Mouse (Mus musculus): Measurements from ENCODE around the gene Tmem132c. TPM values are rescaled to one million over a fixed set of nuclear protein-coding genes. Genes with fewer than 3 reads are reported as not detected.

The Tmem132c gene
- polyA plus RNA-seq, 1 experiment from 2014 or later = 0.68 TPM

DNA sequence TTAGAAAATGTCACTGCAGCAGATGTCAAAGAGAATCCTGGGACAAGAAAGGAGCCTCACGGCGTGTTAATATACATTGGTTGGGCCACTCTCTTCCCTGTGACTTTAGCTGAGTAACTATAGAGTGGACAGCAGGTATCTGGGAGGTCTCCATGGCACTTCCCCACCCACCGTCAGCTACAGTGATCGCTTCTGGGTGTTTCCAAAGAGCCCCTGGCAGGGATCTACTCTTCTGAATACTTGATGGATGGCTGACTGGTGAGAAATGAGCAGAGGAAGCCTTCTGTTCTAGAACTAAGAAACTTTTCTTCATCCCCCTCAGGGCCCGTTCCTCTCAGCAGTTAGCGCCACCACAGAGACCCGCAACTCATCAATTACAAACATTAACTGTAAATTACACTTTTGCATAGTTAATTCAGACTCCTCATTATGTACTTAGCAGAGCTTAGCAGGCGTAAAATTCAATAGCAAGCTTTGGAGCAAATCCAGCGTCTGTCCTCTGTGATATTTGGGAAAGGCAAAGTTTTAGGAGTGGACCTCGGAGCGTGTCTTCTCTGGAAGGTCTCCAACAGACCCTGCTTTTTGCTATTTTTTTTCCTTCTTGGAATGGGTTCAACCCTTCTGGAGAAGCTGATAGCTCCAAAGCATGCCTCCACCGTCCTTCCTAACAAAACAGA is 257.7 kb downstream of the Tmem132c start:
- DNase-seq (ENCODE audit: low spot score) (no peak), ATAC-seq (replicated peaks; ENCODE audit: low FRiP score, low TSS enrichment, low read depth) (no peak)
- Histone ChIP-seq H3K27me3 (replicated peaks; ENCODE audit: control insufficient read depth, insufficient read depth, low read length) (no peaks in the 10 kb centered on the region), H3K9ac (ENCODE audit: low read length) (no peak overlapping the region), H3K36me3 (ENCODE audit: control insufficient read depth, insufficient read depth, low read length) (no peaks in the 10 kb centered on the region), H3K27ac (ENCODE audit: low read depth) (no peak overlapping the region), H3K9me3 (ENCODE audit: control insufficient read depth, low read length) (no peaks in the 10 kb centered on the region), H3K4me2 (ENCODE audit: low read length) (no peak overlapping the region), H3K4me3 (ENCODE audit: low read depth, low read length) (no peak overlapping the region), H3K4me1 (replicated peaks; ENCODE audit: control insufficient read depth, insufficient read depth, low read length) (no peaks in the 10 kb centered on the region)
- 73% methylated on average over 12 of the region's 12 CpGs for WGBS

DNA sequence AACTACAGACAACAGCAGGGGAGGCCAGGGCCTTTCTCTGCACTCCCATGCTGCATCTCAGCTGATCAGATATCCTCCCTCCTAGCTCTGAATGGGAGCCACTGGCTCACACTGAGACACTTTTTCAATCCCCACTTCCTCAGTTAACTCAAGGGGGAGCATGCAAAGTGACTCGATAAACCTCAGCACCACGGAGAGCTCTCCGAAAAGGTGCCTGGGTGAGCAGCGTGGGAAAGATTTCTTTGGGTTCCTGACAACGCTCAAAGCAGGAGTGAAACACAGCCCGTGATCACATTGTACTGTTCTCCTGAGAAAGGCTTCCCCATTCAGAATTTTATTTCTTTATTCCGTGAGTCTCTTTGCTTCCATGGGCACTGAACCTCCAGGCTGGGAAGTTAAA is 261.2 kb downstream of the Tmem132c start:
- H3K27ac ChIP-seq (ENCODE audit: low read depth) = no peak overlapping the region
- no peak overlapping the region for H3K9ac ChIP-seq (ENCODE audit: low read length)
- H3K36me3 ChIP-seq (ENCODE audit: control insufficient read depth, insufficient read depth, low read length) = no peaks in the 10 kb centered on the region
- no peak overlapping the region for H3K4me3 ChIP-seq (ENCODE audit: low read depth, low read length)
- no peak for ATAC-seq (replicated peaks; ENCODE audit: low FRiP score, low TSS enrichment, low read depth)
- peak; percentile 57 for DNase-seq (ENCODE audit: low spot score)
- WGBS = 27% methylated on average over 7 of the region's 7 CpGs
- no peaks in the 10 kb centered on the region for H3K4me1 ChIP-seq (replicated peaks; ENCODE audit: control insufficient read depth, insufficient read depth, low read length)
- H3K27me3 ChIP-seq (replicated peaks; ENCODE audit: control insufficient read depth, insufficient read depth, low read length) = no peaks in the 10 kb centered on the region
- H3K4me2 ChIP-seq (ENCODE audit: low read length) = no peak overlapping the region
- H3K9me3 ChIP-seq (ENCODE audit: control insufficient read depth, low read length) = no peaks in the 10 kb centered on the region

DNA sequence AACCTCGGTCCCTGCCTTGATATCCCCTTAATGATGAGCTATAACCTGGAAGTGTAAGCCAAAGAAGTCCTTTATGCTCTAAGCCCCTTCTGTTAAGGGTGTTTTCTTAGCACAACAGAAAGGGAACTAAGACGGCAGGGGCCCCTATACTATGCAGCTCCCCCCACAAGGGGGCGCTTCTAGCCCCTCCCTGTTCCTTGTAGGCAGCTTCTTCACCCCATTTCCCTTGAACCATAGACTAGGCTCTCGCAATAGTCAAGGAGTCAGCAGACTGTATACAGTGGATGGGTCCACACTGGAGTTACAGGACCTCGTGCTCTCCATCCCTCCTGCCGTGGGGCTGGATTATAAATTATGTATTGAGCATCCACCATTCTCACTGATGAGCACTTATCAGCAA is 264.1 kb downstream of the Tmem132c start:
- Histone ChIP-seq H3K9ac (ENCODE audit: low read length) (no peak overlapping the region), H3K27ac (ENCODE audit: low read depth) (no peak overlapping the region), H3K9me3 (ENCODE audit: control insufficient read depth, low read length) (no peaks in the 10 kb centered on the region), H3K27me3 (replicated peaks; ENCODE audit: control insufficient read depth, insufficient read depth, low read length) (no peaks in the 10 kb centered on the region), H3K36me3 (ENCODE audit: control insufficient read depth, insufficient read depth, low read length) (no peaks in the 10 kb centered on the region), H3K4me3 (ENCODE audit: low read depth, low read length) (no peak overlapping the region), H3K4me1 (replicated peaks; ENCODE audit: control insufficient read depth, insufficient read depth, low read length) (no peaks in the 10 kb centered on the region), H3K4me2 (ENCODE audit: low read length) (no peak overlapping the region)
- DNase-seq (ENCODE audit: low spot score) = no peak
- ATAC-seq (replicated peaks; ENCODE audit: low FRiP score, low TSS enrichment, low read depth) = no peak
- 73% methylated on average over 6 of the region's 6 CpGs for WGBS

DNA sequence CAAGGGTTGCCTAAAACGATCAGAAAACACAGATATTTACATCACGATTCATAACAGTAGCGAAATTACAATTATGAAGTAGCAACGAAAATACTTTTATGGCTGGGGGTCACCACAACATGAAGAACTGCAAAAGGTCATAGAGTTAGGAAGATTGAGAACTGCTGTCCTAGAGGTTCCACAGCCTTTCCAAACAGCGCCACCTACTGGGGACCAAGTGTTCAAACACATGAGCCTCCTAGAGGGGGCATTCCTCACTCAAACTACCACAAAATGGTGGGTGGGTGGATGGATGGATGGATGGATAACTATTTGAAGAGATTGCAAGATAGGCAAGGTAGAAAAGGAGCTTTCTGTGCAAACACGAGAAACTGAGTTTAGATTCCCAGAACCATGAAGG is 270.0 kb downstream of the Tmem132c start:
- H3K27ac ChIP-seq (ENCODE audit: low read depth) = no peak overlapping the region
- H3K36me3 ChIP-seq (ENCODE audit: control insufficient read depth, insufficient read depth, low read length) = no peaks in the 10 kb centered on the region
- no peaks in the 10 kb centered on the region for H3K9me3 ChIP-seq (ENCODE audit: control insufficient read depth, low read length)
- H3K4me3 ChIP-seq (ENCODE audit: low read depth, low read length) = no peak overlapping the region
- DNase-seq (ENCODE audit: low spot score) (no peak), ATAC-seq (replicated peaks; ENCODE audit: low FRiP score, low TSS enrichment, low read depth) (no peak)
- H3K27me3 ChIP-seq (replicated peaks; ENCODE audit: control insufficient read depth, insufficient read depth, low read length) = no peaks in the 10 kb centered on the region
- WGBS = 83% methylated on average over 6 of the region's 6 CpGs
- H3K9ac ChIP-seq (ENCODE audit: low read length) = no peak overlapping the region
- H3K4me2 ChIP-seq (ENCODE audit: low read length) = no peak overlapping the region
- H3K4me1 ChIP-seq (replicated peaks; ENCODE audit: control insufficient read depth, insufficient read depth, low read length) = no peaks in the 10 kb centered on the region

DNA sequence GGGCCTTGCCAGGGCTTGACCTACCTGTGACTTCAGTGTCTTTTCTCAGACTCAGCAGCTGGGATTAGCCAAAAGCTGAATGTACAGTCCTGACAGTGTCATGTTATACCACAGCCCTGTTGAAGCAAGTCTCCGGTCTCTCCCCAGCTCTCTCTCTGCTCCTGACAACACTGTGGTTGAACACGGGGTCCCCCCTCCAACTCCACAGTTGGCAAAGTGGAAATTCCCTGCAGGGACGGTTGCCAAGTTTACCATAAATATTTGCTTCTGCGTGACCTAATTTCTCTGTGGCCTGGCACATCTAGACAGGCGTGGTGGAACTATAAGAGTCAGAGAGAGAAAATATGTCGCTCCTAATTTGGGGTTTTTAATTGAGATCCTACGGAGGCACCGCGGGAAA is 274.4 kb downstream of the Tmem132c start:
- ATAC-seq (replicated peaks; ENCODE audit: low FRiP score, low TSS enrichment, low read depth) = no peak
- Histone ChIP-seq H3K4me3 (ENCODE audit: low read depth, low read length) (no peak overlapping the region), H3K36me3 (ENCODE audit: control insufficient read depth, insufficient read depth, low read length) (no peaks in the 10 kb centered on the region), H3K27ac (ENCODE audit: low read depth) (no peak overlapping the region), H3K4me2 (ENCODE audit: low read length) (no peak overlapping the region), H3K4me1 (replicated peaks; ENCODE audit: control insufficient read depth, insufficient read depth, low read length) (no peaks in the 10 kb centered on the region), H3K9ac (ENCODE audit: low read length) (no peak overlapping the region), H3K27me3 (replicated peaks; ENCODE audit: control insufficient read depth, insufficient read depth, low read length) (no peaks in the 10 kb centered on the region), H3K9me3 (ENCODE audit: control insufficient read depth, low read length) (no peaks in the 10 kb centered on the region)
- WGBS = 86% methylated on average over 9 of the region's 9 CpGs
- no peak for DNase-seq (ENCODE audit: low spot score)

DNA sequence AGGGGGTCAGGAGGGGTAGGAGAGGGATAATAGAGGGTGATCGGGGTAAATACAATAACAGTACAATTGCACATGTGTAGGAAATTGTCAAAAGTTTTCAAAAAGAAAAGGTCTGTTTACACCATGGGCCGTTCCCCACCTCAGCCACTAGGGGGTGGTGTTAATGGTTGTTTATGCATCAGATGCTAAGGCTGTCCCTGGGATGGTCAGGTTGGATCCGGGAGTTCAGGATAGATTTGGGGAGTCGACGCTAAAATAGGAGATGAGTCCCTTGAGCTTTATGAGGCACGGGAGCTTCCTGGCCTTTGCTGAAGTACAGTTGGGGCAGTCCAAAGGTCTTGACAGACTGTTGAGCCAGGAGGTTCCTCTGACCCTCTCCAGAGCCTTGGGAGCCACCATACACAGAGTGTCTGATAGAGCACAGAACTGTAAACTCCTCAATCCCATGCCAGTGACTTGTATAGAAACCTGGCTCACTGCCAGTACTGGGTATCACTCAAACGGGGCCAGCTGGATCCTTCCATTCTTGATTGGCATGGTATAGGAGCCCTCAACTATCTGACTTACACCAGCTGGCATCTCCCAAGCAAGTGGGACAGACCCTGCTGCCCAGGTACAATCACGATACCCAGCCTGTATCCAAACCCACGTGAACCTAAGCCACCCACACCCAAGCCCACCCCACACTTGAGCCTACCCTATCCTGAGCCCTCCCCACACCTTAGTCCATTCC is 281.3 kb downstream of the Tmem132c start:
- 61% methylated on average over 9 of the region's 9 CpGs for WGBS
- DNase-seq (ENCODE audit: low spot score) (no peak), ATAC-seq (replicated peaks; ENCODE audit: low FRiP score, low TSS enrichment, low read depth) (no peak)
- no peak overlapping the region for H3K4me3 ChIP-seq (ENCODE audit: low read depth, low read length)
- H3K36me3 ChIP-seq (ENCODE audit: control insufficient read depth, insufficient read depth, low read length) = no peaks in the 10 kb centered on the region
- H3K4me1 ChIP-seq (replicated peaks; ENCODE audit: control insufficient read depth, insufficient read depth, low read length) = no peaks in the 10 kb centered on the region
- H3K9me3 ChIP-seq (ENCODE audit: control insufficient read depth, low read length) = no peaks in the 10 kb centered on the region
- H3K9ac ChIP-seq (ENCODE audit: low read length) = no peak overlapping the region
- no peak overlapping the region for H3K4me2 ChIP-seq (ENCODE audit: low read length)
- H3K27me3 ChIP-seq (replicated peaks; ENCODE audit: control insufficient read depth, insufficient read depth, low read length) = no peaks in the 10 kb centered on the region
- no peak overlapping the region for H3K27ac ChIP-seq (ENCODE audit: low read depth)

DNA sequence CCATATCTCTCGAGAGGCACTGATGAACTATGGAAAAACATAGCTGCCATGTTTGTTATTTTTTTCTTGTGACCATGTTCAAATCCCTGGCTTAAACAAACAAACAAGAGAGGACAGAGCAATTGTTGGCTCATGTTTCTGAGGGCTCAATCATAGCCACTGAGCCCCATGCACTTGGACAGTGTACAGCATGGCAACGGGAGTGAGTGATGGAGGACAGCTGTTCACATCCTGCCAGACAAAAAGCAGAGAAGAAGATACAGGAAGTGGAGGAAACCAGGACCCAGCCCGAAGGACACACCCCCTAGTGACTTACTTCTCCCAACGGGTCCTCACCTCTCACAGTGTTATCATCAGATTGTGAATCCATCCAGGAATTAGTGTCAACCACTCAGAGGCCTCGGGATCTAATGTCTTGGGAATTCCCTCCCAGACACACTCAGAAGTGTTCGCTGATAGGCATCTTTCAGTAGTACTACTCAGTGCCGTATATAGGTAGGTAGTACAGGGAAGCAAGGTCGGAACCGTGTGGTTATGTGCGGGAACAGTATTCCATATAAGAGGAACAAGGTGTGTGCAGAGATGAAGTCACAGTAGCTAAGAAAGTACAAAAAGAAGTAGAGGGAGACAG is 285.9 kb downstream of the Tmem132c start:
- WGBS = 74% methylated on average over 10 of the region's 10 CpGs
- Histone ChIP-seq H3K9me3 (ENCODE audit: control insufficient read depth, low read length) (no peaks in the 10 kb centered on the region), H3K4me1 (replicated peaks; ENCODE audit: control insufficient read depth, insufficient read depth, low read length) (no peaks in the 10 kb centered on the region), H3K4me2 (ENCODE audit: low read length) (no peak overlapping the region), H3K9ac (ENCODE audit: low read length) (no peak overlapping the region), H3K27ac (ENCODE audit: low read depth) (no peak overlapping the region), H3K27me3 (replicated peaks; ENCODE audit: control insufficient read depth, insufficient read depth, low read length) (no peaks in the 10 kb centered on the region), H3K36me3 (ENCODE audit: control insufficient read depth, insufficient read depth, low read length) (no peaks in the 10 kb centered on the region), H3K4me3 (ENCODE audit: low read depth, low read length) (no peak overlapping the region)
- DNase-seq (ENCODE audit: low spot score) (no peak), ATAC-seq (replicated peaks; ENCODE audit: low FRiP score, low TSS enrichment, low read depth) (no peak)

DNA sequence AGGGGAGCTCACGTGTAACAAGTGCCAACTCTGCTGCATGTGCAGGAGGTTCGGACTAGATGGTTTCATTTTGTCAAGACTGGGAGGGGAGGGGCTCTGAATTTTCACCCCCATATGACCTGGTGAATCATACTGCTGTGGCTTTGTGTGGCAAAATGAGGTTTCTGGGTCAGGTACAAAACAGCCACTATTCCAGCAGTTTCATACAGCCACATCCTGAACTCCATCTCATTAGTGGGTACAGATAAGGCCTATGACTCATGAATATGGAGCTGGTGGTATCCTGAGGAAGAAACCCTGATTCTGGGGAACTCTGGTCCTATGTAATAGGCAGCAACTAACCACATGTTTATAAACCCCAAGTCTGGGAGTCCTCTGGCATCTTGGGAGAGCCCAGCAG is 295.9 kb downstream of the Tmem132c start:
- Histone ChIP-seq H3K4me3 (ENCODE audit: low read depth, low read length) (no peak overlapping the region), H3K27me3 (replicated peaks; ENCODE audit: control insufficient read depth, insufficient read depth, low read length) (no peaks in the 10 kb centered on the region), H3K27ac (ENCODE audit: low read depth) (no peak overlapping the region), H3K4me2 (ENCODE audit: low read length) (no peak overlapping the region), H3K9ac (ENCODE audit: low read length) (no peak overlapping the region), H3K9me3 (ENCODE audit: control insufficient read depth, low read length) (no peaks in the 10 kb centered on the region), H3K36me3 (ENCODE audit: control insufficient read depth, insufficient read depth, low read length) (no peaks in the 10 kb centered on the region), H3K4me1 (replicated peaks; ENCODE audit: control insufficient read depth, insufficient read depth, low read length) (no peaks in the 10 kb centered on the region)
- no peak for DNase-seq (ENCODE audit: low spot score)
- 79% methylated on average over 2 of the region's 2 CpGs for WGBS
- ATAC-seq (replicated peaks; ENCODE audit: low FRiP score, low TSS enrichment, low read depth) = no peak

All from intestine, embryonic 14.5 days (tissue).